Mouse (Mus musculus): ENCODE results near the gene Vmn1r24. TPM values are rescaled to one million over a fixed set of nuclear protein-coding genes. Genes with fewer than 3 reads are reported as not detected.
"Not testable (repeated sequence)": the region's sequence is repeated elsewhere in the genome, so short reads cannot be mapped to it uniquely, and the experiment has no call there.

Gene Vmn1r24
- polyA plus RNA-seq (2015; fragmentation: Nextera tagmentation; extraction: Ambion mirVana) = not detected in 2 replicates

GRCm38 (mm10) chr6:57961403-57961802 lies at the start of gene Vmn1r24:
Vmn1r24 (minus strand) TSS chr6:57961503.
- 67% methylated on average over 1 of the region's 1 CpGs for WGBS
- not testable (repeated sequence) for H3K36me3 ChIP-seq (ENCODE audit: control insufficient read depth, insufficient read depth)

DNA sequence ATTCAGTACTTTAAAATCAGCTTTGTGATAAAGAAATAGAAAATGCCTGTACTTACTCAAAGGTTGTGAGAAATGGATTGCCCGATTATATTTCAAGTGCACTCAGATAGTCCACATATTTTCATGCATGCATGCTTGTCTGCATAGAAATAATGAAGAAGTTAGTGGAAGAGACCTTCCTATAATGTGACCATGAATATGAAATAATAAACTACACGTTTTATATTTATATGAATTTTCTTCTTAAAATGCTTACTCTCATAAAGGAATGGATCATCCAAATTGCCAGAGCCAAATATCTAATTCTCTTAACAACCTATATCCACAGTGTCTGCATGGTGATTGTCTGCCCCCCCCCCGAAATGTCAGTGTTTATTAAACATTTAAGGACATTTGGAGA lies 19.4 kb upstream of the Vmn1r24 start, which contains the start of gene Vmn1r25:
Gene Vmn1r25 (minus strand): TSS at position 101 of the 400 bp plus-strand sequence.
- Histone ChIP-seq H3K27me3 (replicated peaks; ENCODE audit: control insufficient read depth, insufficient read depth, low read length) (no peaks in the 10 kb centered on the region), H3K27ac (ENCODE audit: low read depth, low read length) (no peak within 1 kb of the TSS), H3K9ac (ENCODE audit: low read depth, low read length) (no peak within 1 kb of the TSS), H3K9me3 (ENCODE audit: control insufficient read depth) (no peaks in the 10 kb centered on the region), H3K4me3 (ENCODE audit: low read depth, low read length) (no peak within 1 kb of the TSS), H3K4me1 (replicated peaks; ENCODE audit: control insufficient read depth, insufficient read depth, low read length) (no peaks in the 10 kb centered on the region), H3K36me3 (ENCODE audit: control insufficient read depth, insufficient read depth) (no peaks in the 10 kb centered on the region), H3K4me2 (replicated peaks; ENCODE audit: low read depth) (no peak within 1 kb of the TSS)
- ATAC-seq = no peak
- 59% methylated on average over 3 of the region's 3 CpGs for WGBS
- no peak for TF ChIP-seq CTCF (IDR thresholded peaks at IDR 0.05; ENCODE audit: low read depth)

More at GRCm38 (mm10) chr6:57961403-57961802, at the start of gene Vmn1r24:
- not testable (repeated sequence) for H3K9me3 ChIP-seq (ENCODE audit: control insufficient read depth); H3K4me1 ChIP-seq (replicated peaks; ENCODE audit: control insufficient read depth, insufficient read depth, low read length); H3K27ac ChIP-seq (ENCODE audit: low read depth, low read length); H3K4me2 ChIP-seq (replicated peaks; ENCODE audit: low read depth); H3K9ac ChIP-seq (ENCODE audit: low read depth, low read length); ATAC-seq; H3K4me3 ChIP-seq (ENCODE audit: low read depth, low read length); H3K27me3 ChIP-seq (replicated peaks; ENCODE audit: control insufficient read depth, insufficient read depth, low read length)

- Histone ChIP-seq H3K4me3 (ENCODE audit: low read depth, low read length) (no peak within 1 kb of the TSS), H3K4me2 (replicated peaks; ENCODE audit: low read depth) (no peak within 1 kb of the TSS), H3K4me1 (replicated peaks; ENCODE audit: control insufficient read depth, insufficient read depth, low read length) (no peaks in the 10 kb centered on the region), H3K27ac (ENCODE audit: low read depth, low read length) (no peak within 1 kb of the TSS), H3K9ac (ENCODE audit: low read depth, low read length) (no peak within 1 kb of the TSS), H3K36me3 (ENCODE audit: control insufficient read depth, insufficient read depth) (no peaks in the 10 kb centered on the region), H3K27me3 (replicated peaks; ENCODE audit: control insufficient read depth, insufficient read depth, low read length) (no peaks in the 10 kb centered on the region), H3K9me3 (ENCODE audit: control insufficient read depth) (no peaks in the 10 kb centered on the region)
- TF ChIP-seq CTCF (IDR thresholded peaks at IDR 0.05; ENCODE audit: low read depth) = no peak
- 93% methylated on average over 1 of the region's 1 CpGs for WGBS
- ATAC-seq = no peak
Observed at GRCm38 (mm10) chr6:57926738-57927137, 34.6 kb downstream of the Vmn1r24 start, which contains the start of gene Vmn1r23. Vmn1r23 (minus strand) TSS chr6:57926838.

GRCm38 (mm10) chr6:57907928-57908327 lies 53.4 kb downstream of the Vmn1r24 start, which contains the start of gene Vmn1r22:
Vmn1r22 (minus strand) TSS chr6:57908028.
- Histone ChIP-seq H3K4me1 (replicated peaks; ENCODE audit: control insufficient read depth, insufficient read depth, low read length) (no peaks in the 10 kb centered on the region), H3K9me3 (ENCODE audit: control insufficient read depth) (no peaks in the 10 kb centered on the region), H3K4me2 (replicated peaks; ENCODE audit: low read depth) (no peak within 1 kb of the TSS), H3K27me3 (replicated peaks; ENCODE audit: control insufficient read depth, insufficient read depth, low read length) (no peaks in the 10 kb centered on the region), H3K36me3 (ENCODE audit: control insufficient read depth, insufficient read depth) (no peaks in the 10 kb centered on the region), H3K4me3 (ENCODE audit: low read depth, low read length) (no peak within 1 kb of the TSS), H3K9ac (ENCODE audit: low read depth, low read length) (no peak within 1 kb of the TSS), H3K27ac (ENCODE audit: low read depth, low read length) (no peak within 1 kb of the TSS)
- no peak for TF ChIP-seq CTCF (IDR thresholded peaks at IDR 0.05; ENCODE audit: low read depth)
- 60% methylated on average over 1 of the region's 1 CpGs for WGBS
- no peak for ATAC-seq

Other genes with a start within 250 kb of the Vmn1r24 start
- 11.2 and 11.9 TPM in 2 replicates for gene Vopp1, start 136.3 kb downstream of the Vmn1r24 start, polyA plus RNA-seq (2015; fragmentation: Nextera tagmentation; extraction: Ambion mirVana)
- not detected in 2 replicates for gene Vmn1r21, start 111.2 kb downstream of the Vmn1r24 start, polyA plus RNA-seq (2015; fragmentation: Nextera tagmentation; extraction: Ambion mirVana)
- not detected in 2 replicates for gene Vmn1r22, start 53.5 kb downstream of the Vmn1r24 start, polyA plus RNA-seq (2015; fragmentation: Nextera tagmentation; extraction: Ambion mirVana)
- gene Vmn1r23, start 34.7 kb downstream of the Vmn1r24 start, polyA plus RNA-seq (2015; fragmentation: Nextera tagmentation; extraction: Ambion mirVana) = not detected in 2 replicates
- not detected in 2 replicates for gene Vmn1r25, start 19.3 kb upstream of the Vmn1r24 start, polyA plus RNA-seq (2015; fragmentation: Nextera tagmentation; extraction: Ambion mirVana)
- gene Vmn1r26, start 53.7 kb upstream of the Vmn1r24 start, polyA plus RNA-seq (2015; fragmentation: Nextera tagmentation; extraction: Ambion mirVana) = not detected in 2 replicates

Data from intestine, postnatal 0 days (tissue).